Mouse (Mus musculus) lung, postnatal 0 days (tissue): ENCODE data around the gene Grin3a.

Experiments used
- CTCF ChIP-seq: IDR thresholded peaks from 2 replicates; pipeline ENCODE4 v1.5.1; 2016; ENCODE audit warnings: antibody characterized with exemption, mild to moderate bottlenecking
- EP300 ChIP-seq: IDR thresholded peaks from 2 replicates; pipeline ENCODE4 v1.6.1; 2016; ENCODE audit warnings: antibody characterized with exemption, mild to moderate bottlenecking, control low read depth

GRCm38 (mm10) chr4:49788971-49789370, 56.6 kb downstream of the Grin3a start:
- no peak for TF ChIP-seq CTCF
- no peak for TF ChIP-seq EP300
